Mouse (Mus musculus): ENCODE measurements at regions not wholly inside any gene's neighbourhood (a gene's known extent, or its start where the extent isn't known, plus 50 kb on each side); places are given as distances from the start of the nearest gene placed in this dataset.

DNA sequence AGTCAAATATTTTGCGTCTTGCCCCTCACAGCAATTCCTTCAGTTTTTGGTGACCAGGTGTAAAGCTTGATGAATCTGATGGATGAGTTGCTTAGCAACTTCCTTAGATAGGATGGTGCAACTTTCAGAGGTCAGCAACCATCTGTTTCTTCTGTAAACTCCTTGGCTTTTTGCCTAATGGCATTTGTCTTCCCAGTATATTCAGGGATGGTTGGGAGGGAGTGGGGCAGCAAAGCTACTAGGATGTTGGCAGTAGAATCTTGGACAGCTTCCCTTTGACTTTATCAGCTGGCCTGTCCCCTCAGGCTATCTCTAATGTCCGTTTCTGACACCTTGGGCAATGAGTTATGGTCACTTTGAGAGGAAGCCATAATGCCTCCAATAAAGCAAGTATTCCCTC lies 289.1 kb downstream of the Lyplal1 start:
- DNase-seq, result no peak
- intact Hi-C loops (cut with DNase I), result no loop called here

DNA sequence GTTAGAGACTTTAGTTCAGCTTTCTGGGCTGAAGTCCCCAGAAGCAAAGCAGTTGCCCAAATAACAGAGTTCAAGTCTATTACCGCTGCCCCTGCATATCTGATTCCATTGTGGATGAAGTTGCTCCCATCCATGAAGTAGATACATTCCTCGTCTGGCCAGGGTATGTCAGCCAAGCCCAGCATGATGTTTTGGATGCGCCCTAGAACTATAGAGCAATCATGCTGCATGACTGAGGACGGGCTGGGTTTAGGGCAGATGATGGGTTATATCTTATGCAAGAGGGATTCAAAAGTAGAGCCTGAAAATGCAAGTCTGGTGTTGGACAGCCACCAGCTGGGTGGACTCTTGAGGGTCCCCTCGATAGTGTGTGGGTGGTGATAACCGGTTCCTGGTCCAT lies 288.6 kb downstream of the Lyplal1 start:
- intact Hi-C loops (cut with DNase I), result no loop called here
- no peak for DNase-seq

DNA sequence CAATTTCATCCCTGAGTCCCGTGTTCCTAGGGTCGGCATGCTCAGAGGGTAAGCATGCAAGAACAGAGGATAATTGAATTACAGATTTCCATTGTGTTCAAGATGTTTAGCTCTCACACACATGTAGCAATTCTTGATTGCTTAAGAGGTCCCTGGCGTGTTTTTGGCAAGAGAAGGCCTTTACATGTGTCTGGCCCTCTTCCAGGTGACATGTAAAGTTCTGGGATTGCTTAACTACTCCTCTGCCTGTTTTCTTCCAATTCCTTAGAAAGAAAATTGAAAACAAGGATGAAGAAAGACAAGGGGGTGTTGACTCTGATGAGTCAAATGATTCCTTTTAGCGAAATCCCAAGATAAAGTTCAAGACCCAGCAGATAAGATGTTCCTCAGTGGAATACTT lies 285.1 kb downstream of the Lyplal1 start:
- intact Hi-C loops (cut with DNase I), result no loop called here
- DNase-seq, result peak in 1 of 2 experiments; percentile 21

DNA sequence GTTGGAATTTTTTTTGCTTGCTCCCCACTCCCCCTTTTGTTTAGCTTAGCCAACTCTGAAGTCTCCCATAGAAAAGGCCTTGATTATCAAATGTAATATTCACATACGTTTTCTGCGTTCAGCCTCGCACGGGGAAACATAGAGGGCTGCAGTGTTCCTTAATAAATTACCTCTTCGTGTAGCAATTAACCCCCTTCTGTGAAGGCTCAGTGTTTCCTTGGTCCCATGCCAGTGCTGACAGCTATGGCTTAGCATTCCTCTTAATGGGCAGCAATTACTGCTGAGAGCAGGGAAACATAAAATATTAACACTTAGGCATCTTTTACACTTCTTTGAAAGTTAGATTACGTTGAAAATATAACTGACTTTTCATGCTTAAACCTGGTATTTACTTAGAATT lies 282.9 kb downstream of the Lyplal1 start:
- DNase-seq, result no peak

DNA sequence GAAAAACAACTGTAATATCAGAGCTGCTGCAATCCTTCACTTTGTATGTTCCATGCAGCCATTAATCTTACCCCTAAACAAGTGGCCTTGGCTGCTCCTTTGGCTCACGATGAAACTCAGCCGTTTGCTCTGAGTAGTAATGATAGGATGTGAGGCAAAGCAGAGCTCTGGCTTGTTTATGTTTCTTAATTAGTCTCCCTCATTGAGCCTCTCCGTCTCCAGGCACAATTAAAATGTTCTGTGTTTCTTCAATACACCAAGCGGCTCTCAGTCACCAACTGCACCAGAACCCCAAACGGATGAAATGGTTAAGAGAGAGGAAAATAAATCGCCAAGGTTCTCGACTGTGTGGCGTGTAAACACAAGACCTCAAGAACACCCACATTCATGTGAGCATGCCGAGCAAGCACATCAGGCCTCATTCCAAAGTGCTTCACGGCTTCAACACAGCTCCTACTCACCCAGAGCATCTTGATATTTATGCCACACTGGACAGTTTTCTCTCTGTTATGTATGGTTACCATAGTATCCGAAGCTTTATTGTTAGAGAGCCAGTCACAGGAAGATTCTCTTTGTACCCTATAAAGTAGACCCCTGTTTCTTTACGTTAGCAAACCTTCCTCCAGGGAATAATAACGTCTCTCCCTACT lies 280.4 kb downstream of the Lyplal1 start:
- DNase-seq, result no peak
- intact Hi-C loops (cut with DNase I), result no loop called here

More for the DNA sequence above, 282.9 kb downstream of the Lyplal1 start:
- intact Hi-C loops (cut with DNase I), result no loop called here

DNA sequence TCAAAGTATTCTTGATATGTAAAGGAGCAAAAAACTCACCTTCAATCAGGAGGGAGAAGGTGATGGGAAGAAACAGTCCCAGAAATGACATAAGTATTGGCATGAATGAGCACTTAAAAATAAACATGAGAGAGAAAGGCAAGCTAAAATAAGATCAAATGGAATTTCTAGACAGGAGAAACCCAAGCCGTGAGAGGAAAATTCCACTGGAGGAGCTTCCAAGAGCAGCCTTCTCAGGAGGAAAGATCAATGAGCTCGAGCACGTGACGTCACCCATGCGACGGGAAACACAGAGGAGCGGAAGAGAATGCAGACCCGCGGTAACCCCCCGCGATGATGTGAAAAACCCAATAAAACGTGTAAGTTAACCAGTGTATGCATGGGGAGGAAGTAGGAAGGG lies 274.6 kb downstream of the Lyplal1 start:
- DNase-seq, result no peak
- intact Hi-C loops (cut with DNase I), result no loop called here

DNA sequence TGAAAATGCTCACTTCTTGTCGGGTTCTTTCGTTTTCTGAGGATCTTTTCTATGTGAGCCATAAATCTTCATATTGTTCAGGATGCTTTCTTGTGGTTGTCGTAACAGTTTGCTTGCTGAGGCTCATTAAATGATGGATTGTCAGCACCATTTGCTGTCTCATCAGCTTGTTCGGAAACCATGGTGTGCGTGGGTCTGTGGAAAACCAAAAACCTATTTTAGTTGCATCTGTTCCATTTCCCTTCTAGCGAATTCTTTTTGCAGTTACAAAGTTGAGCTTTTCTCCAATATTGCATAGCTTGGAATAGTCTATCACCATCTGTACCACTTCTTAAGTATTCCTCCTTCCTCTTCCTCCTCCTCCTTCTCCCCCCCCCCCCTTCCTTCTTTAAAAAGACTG lies 269.9 kb downstream of the Lyplal1 start:
- no peak for DNase-seq
- intact Hi-C loops (cut with DNase I), result no loop called here

DNA sequence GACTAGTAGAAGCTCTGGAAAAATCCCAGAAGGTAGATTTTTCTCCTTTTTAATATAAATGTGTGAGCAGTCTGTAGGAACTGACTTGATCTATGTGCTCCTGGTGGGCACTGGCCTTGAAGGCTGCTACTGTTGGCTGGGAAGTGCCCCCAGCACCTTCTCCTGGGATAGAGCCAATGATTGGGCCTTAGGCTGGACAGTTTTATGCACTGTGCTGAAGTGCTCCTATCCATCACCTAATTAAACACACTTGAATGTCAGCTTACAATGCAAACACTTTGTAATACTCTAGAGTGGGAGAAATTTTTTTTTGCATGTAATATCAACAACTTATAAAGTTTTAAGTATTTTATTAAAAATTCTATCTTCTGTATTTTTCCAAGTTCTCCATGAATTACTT lies 266.5 kb downstream of the Lyplal1 start:
- intact Hi-C loops (cut with DNase I), result no loop called here
- no peak for DNase-seq

DNA sequence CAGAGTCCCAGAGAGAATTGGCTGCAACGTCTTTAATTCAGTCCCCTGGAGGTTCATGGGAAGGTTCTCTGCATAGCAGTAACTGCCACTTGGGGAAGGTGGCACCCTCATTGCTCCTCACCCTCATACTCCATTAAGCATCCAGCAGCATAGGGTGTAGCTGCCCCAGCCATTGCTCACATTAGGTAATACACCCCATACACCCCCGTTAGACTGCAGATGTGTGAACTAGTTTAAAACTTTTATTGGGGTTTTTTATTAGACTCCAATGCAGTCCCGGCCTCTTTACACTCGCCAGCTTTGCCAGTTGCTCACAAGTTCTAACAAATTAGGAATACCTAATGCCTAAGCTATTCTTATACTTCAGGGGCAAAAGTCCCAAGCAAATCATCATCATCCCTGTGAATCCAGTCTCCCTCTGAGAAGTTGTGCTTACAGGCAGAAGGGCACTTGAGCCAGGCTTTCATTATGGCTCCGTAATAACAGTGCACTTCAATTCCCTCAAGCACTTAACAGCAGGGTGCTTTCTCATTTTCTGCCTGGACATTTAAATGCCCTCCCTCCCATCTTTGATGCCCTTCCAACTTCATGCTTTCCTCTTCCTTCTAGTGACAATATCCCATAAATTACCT lies 265.7 kb downstream of the Lyplal1 start:
- intact Hi-C loops (cut with DNase I), result no loop called here
- no peak for DNase-seq

DNA sequence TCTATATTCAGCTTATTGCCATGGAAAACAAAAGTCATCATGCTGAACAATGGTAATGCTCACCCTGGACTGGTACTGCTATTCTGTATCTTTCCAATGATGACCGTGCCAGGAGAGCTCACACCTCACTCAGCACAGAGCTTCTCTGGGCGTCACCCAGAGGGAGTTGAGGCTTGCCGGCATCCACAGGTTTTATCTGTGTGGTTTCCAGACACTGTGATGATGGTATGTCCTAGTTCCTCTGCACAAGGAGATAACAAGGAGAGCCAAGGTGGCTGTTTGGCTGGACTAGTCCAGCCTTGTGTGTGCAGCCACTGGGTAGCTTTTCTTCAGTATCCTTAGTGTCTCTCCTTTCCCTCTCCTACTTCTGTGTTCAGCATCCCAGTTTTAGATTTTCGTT lies 255.4 kb downstream of the Lyplal1 start:
- DNase-seq, result no peak
- intact Hi-C loops (cut with DNase I), result no loop called here

DNA sequence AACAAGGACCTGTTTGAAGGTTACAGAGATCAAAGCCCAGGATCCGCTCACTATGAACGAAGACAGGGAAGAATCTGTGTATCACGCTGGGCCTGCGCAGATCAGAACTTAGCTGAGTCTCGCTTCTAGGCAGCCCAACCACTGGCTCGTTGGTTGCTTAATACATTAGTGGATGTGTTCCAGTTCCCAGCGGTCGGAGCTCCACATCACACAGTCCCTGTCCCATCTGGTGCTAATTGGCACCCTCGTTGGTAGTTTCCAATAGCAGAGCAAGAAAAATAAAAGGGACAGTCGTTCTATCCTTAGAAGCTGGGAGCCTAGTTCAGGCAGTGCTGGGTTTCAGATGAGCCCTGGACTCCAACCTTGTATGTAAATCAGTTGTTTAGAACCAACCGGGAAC lies 251.2 kb downstream of the Lyplal1 start:
- DNase-seq, result no peak
- intact Hi-C loops (cut with DNase I), result no loop called here

DNA sequence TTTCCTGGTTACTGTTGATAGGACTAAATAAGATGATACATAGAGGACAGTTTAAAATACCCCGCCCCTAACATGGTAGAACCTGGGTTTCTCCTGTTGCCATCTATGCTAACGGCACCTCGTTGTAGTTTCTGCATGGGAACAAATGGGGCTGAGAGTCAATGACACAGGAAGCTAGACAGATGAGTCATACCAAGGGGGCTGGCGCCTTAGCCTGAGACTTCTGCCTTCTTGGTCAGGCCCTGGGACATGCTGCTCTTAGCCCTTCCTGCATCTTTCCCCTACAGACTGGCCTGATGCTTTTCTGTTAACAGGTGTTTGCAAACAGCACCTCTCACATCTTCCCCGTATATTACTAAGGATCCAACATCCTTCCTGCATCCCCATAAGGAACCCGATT lies 250.5 kb downstream of the Lyplal1 start:
- DNase-seq, result no peak
- intact Hi-C loops (cut with DNase I), result no loop called here

DNA sequence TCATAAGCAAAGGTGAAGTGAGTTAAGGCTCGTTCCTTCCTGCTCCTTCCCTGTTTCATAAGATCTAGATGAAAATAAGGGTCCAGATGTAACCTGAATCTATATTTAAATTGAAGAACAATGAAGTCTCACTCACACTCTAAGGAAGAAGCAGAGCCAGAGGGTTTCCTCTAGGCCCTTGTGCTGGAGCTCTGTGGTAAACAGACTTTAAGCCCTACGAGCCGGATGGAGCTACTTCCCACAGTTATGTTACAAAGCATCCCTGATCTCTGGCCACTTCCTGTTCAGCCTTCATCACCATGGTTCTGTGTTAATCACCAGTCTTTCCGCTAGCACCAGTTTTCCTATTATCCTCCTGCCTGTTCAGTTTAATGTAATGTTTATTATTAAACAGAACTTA lies 250.1 kb downstream of the Lyplal1 start:
- no peak for DNase-seq

DNA sequence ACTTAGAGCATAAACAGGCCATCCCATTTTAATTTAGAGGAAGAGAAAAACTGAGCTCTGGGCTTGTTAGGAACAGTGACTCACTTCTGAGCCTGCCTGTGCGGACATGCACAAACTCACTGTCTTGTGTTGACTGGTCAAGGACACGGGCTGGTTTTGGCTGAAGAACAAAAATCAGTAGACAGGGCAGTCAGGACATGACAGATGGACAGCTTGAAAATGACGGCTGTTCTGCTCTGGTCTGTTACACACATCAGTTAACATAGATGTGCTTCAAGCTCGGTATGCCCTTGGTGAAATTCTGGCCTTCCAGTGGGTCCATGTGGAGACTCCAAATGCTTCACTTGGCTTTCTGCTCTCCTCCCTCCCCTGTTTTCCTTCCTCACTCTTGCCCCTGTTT lies 248.4 kb downstream of the Lyplal1 start:
- intact Hi-C loops (cut with DNase I), result no loop called here
- no peak for DNase-seq

More for the DNA sequence above, 250.1 kb downstream of the Lyplal1 start:
- intact Hi-C loops (cut with DNase I), result no loop called here

DNA sequence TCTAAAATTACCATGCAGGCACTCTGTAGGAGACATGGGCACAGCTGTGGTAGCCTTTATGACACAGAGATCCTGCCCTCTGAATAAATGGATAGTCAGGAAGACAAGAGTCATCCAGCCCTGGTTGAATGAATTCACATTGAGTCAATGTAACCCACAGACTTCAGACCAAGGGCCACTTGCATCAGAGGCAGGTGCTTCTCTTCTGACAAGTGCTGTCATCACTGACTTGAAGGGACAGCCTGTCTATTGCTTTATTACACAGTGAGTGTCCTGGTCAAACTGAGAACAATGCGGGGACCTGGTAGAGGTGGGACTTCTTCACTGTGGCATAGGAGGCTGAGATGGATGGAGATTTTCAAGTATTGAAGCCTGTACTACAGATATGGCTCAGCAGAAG lies 230.1 kb downstream of the Lyplal1 start:
- DNase-seq, result no peak
- intact Hi-C loops (cut with DNase I), result no loop called here

DNA sequence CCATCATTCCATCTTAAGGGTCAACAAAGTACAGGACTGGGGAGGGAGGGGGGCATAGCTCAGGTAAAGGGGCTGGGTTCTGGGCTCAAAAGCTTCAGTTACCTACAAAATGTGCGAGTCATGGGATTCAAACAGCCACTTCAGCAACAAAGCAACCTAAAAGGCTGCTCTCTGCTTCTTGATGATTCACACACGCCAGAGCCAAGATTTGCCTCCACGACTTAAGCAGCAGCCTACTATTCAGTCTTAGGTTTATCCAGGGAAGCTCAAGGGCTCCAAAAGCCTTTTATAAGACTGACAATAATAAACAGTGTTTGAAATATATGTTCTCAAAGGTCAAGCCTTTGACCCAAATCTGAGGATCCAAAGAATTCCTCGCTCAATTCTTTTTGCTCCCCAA lies 225.3 kb downstream of the Lyplal1 start:
- DNase-seq, result no peak
- intact Hi-C loops (cut with DNase I), result no loop called here

DNA sequence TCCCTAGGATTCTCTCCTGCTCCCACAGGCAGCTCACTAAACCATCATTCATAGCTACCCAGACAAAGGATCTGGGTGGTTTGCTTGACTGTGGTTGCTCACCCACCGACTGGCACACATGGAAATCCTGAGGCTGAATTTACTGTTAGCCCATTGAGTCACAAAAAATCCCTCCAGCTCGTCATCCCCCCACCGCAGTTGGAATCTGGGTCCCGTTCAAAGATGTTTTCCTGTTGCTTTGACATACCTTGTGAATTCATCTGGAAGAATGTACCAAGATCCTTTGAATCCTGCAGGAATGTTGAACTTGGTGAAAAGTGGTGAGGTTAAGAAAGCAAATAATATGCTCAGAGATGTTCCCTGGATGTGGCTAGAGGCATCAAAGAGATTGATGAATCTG lies 223.7 kb downstream of the Lyplal1 start:
- intact Hi-C loops (cut with DNase I), result no loop called here
- no peak for DNase-seq

DNA sequence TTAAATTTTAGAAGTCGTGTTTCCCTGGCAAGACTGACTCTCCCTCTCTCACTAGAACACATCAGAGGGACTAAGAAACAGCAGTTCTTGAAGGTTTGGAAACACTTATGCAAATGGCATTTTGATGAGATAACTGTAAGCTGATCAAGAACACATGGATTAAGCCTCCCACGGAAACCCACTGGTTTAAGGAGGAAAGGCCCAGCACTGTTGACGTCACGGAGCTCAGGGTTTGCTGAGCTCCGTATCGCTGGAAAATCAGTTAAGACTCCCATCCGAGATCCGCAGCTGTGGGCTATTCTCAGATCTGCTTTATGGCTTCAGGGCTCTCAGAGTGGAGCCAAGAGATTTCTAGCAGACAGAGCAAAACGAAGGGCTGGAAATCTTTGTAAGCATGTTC lies 218.6 kb downstream of the Lyplal1 start:
- intact Hi-C loops (cut with DNase I), result no loop called here
- DNase-seq, result peak; percentile 10 to 12

DNA sequence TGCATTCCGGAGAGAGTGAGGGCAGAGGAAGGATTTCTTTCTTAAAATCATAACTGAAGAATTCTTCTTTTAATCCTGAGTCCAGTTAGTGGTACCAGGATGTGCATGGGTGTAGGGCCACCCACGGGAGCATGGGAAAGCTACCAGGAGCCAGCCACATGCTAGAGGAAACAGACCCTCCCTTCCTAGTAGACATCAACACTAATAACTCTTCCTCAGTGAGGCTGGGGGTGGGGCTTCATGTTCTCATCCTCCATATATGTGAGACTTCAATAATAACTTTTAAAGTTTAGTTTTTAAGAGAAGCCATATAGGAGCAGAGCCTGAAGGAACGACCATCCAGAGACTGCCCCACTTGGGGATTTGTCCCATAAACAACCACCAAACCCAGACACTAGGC lies 216.8 kb downstream of the Lyplal1 start:
- intact Hi-C loops (cut with DNase I), result no loop called here
- peak in 1 of 2 experiments; percentile 19 for DNase-seq

DNA sequence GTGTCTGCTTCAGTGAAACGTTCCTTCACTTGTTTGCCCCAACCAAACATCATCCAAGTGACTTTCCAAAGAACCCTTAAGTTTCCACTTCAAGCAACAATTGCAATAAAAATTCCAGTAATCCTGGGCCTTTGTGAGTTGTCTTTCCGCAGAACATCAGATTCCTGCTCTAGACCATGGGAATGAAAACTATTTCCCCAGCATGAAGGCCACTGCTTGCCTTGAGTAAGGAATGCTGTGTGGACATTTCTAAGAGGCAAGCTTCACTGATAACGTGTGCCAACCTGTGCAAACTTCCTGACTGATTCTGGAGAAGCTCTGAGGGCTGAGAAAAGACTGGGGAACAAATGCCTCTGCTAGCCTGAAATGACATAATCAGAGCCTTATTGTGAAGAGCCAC lies 214.7 kb downstream of the Lyplal1 start:
- no peak for DNase-seq
- intact Hi-C loops (cut with DNase I), result no loop called here

DNA sequence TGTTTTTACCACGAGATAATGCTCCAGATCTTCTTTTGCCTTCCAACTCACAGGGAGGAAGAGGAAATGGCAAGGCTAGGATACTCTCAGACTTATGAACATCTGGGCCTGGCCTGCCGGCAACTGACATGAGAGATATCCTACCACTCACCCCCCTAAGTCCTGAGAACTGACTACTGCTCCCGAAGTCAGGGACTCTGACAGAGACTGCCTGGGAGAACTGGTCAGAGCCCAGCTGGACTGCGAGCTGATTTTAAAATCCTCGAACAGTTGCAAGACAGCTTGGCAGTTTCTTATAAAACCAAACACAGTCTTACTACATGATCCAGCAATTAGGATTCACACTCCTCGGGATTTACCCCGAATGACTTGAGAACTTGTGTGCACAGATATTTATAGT lies 211.4 kb downstream of the Lyplal1 start:
- DNase-seq, result peak; percentile 22 to 35
- intact Hi-C loops (cut with DNase I), result no loop called here

DNA sequence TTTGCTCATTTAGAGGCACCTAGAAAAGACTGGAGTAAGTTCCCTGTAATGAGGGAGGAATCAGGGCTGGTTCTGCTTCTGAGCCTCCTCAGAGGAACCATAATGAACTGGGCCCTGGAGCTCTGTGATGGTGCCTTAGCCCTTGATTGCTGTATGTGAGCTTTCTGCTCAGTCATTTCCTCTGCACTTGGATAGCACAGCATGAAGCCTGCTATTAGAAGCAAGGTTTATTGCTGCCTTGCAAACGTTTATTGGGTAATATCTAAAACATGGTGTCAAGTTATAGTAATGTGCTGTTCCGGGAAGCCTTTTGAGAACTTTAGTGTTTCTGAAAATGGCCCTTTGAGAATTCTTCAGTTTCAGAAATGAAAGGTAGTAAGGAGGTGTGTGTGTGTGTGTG lies 201.5 kb downstream of the Lyplal1 start:
- intact Hi-C loops (cut with DNase I), result no loop called here
- DNase-seq, result no peak

DNA sequence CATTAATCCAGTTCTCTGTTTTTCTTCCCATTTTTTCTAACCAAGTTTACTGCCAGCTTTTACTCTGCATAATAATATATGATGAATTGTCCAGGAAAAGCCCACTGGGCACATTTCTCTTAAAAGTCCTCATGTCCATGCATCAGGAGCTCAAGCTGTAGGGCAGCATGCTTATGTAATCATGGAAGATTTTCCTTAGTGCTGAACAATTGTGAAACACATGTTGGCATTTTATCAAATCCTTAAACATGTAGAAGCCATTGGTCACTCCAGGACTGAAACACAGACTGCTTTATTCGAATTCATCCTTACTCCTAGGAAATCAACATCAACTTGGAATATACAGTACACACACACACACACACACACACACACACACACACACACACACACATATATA lies 198.4 kb downstream of the Lyplal1 start:
- intact Hi-C loops (cut with DNase I), result no loop called here
- no peak for DNase-seq

Measured in heart, postnatal 10 days (tissue).